Mouse (Mus musculus) spleen, adult 2 months (tissue): ENCODE results near the gene Phldb2.

Experiments
- CTCF ChIP-seq: fragments of 200-500 bp; IDR thresholded peaks from 2 replicates; pipeline ENCODE4 v1.5.1; 2011; ENCODE audit warnings: mild to moderate bottlenecking, inconsistent platforms; ENCODE audit not compliant: insufficient read depth, insufficient read length, insufficient replicate concordance; ENCODE audit errors: extremely low read depth
- POLR2A ChIP-seq: fragments of 200-500 bp; IDR thresholded peaks from 2 replicates; pipeline ENCODE4 v1.6.1; 2011; ENCODE audit warnings: low read depth, low read length, inconsistent platforms

DNA sequence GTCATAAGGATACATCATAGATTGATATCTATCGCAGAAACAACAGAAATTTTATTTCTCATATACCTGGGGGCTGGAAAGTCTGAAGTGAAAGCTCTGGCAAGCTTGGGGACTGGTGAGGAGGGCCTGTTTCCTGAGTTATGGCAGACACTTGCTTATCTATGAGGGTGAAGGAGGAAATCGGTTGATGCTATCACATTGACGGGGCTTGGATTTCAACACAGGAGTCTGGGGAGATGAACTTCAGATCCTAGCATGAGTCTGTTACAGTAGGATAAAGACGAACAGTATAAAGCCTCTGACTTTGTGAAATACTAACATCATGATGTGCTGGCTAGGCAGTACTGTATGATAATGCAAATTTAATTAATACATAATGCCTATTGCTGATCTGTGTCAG, 25.3 kb downstream of the Phldb2 start:
- TF ChIP-seq POLR2A, result no peak
- TF ChIP-seq CTCF, result no peak
